Mouse (Mus musculus) heart, embryonic 14.5 days (tissue): ENCODE data around the gene Klk9. TPM values are rescaled to one million over a fixed set of nuclear protein-coding genes. Genes with fewer than 3 reads are reported as not detected.

Source experiments
- polyA plus RNA-seq: library from polyadenylated mRNA; unstranded; fragments of >200 nt; fragmentation: Nextera tagmentation; extraction: Ambion mirVana; gene quantifications from 2 replicates; pipeline ENCODE4 v1.2.1, GENCODE M21; 2014

Klk9 gene
- polyA plus RNA-seq, 1 experiment from 2014 or later, result not detected

Other genes starting within 250 kb of the Klk9 start
- gene Cd33, start 247.5 kb upstream of the Klk9 start, polyA plus RNA-seq, result 1.1 TPM in 2 replicates
- gene Zfp658, start 229.6 kb upstream of the Klk9 start, polyA plus RNA-seq, result 1.3 TPM in 2 replicates
- 7.8 and 7.9 TPM in 2 replicates for gene Zfp719, start 212.3 kb upstream of the Klk9 start, polyA plus RNA-seq
- not detected in 2 replicates for gene Zfp819, start 184.7 kb upstream of the Klk9 start, polyA plus RNA-seq
- not detected in 2 replicates for gene Ceacam18, start 157.2 kb upstream of the Klk9 start, polyA plus RNA-seq
- 0.31 and 0.49 TPM in 2 replicates for gene Siglece, start 131.7 kb upstream of the Klk9 start, polyA plus RNA-seq
- 3.4 and 4.9 TPM in 2 replicates for gene Ctu1, start 119.9 kb upstream of the Klk9 start, polyA plus RNA-seq
- gene Klk14, start 101.5 kb upstream of the Klk9 start, polyA plus RNA-seq, result not detected in 2 replicates
- not detected in 2 replicates for gene Klk13, start 79.3 kb upstream of the Klk9 start, polyA plus RNA-seq
- gene Klk12, start 23.0 kb upstream of the Klk9 start, polyA plus RNA-seq, result not detected in 2 replicates
- gene Klk11, start 17.3 kb upstream of the Klk9 start, polyA plus RNA-seq, result not detected in 2 replicates
- gene Klk10, start 10.9 kb upstream of the Klk9 start, polyA plus RNA-seq, result 0.19 and 0.34 TPM in 2 replicates
- 24.2 and 26.3 TPM in 2 replicates for gene Klk8, start 5.7 kb downstream of the Klk9 start, polyA plus RNA-seq
- gene Klk7, start 19.4 kb downstream of the Klk9 start, polyA plus RNA-seq, result 0.11 and 0.20 TPM in 2 replicates
- gene Klk6, start 32.6 kb downstream of the Klk9 start, polyA plus RNA-seq, result not detected in 2 replicates
- not detected in 2 replicates for gene Klk5, start 50.1 kb downstream of the Klk9 start, polyA plus RNA-seq
- gene Klk4, start 89.3 kb downstream of the Klk9 start, polyA plus RNA-seq, result not detected in 2 replicates
- not detected in 2 replicates for gene Klk15, start 141.8 kb downstream of the Klk9 start, polyA plus RNA-seq
- gene Klk1b8, start 158.8 kb downstream of the Klk9 start, polyA plus RNA-seq, result not detected in 2 replicates
- gene Klk1b1, start 174.9 kb downstream of the Klk9 start, polyA plus RNA-seq, result not detected in 2 replicates
- not detected in 2 replicates for gene Klk1b9, start 184.2 kb downstream of the Klk9 start, polyA plus RNA-seq
- not detected in 2 replicates for gene Klk1b11, start 204.0 kb downstream of the Klk9 start, polyA plus RNA-seq
- not detected in 2 replicates for gene Klk1b26, start 220.3 kb downstream of the Klk9 start, polyA plus RNA-seq